Mouse (Mus musculus) MEL (cell line): ENCODE results near the gene Tmem63a. TPM values are rescaled to one million over a fixed set of nuclear protein-coding genes. Genes with fewer than 3 reads are reported as not detected.

Experiments
- DNase-seq: peaks from one replicate; pipeline ENCODE4 v3.0.0; 2011; ENCODE audit warnings: low read depth, low spot score
- H3K27ac ChIP-seq: 2 replicates; pipeline ENCODE4 v1.5.1; 2012; ENCODE audit warnings: low read depth, mild to moderate bottlenecking, control low read depth, low read length, moderate library complexity; ENCODE audit not compliant: control insufficient read depth
- H3K27me3 ChIP-seq, 2 experiments: fragments of 150-350 bp in 1 of 2; sonication (generic) in 1 of 2; 2 replicates each; pipeline ENCODE4 v1.6.1; 2012; ENCODE audit warnings: low read length in 2 of 2, mild to moderate bottlenecking in 2 of 2, improper control_type of control experiment in 1 of 2, moderate library complexity in 1 of 2; ENCODE audit not compliant: insufficient read depth in 2 of 2, control insufficient read depth in 1 of 2
- H3K36me3 ChIP-seq, 2 experiments: 2 replicates each; pipeline ENCODE4 v1.6.1; 2012 to 2014; ENCODE audit warnings: low read length in 2 of 2, improper control_type of control experiment in 1 of 2, inconsistent platforms in 1 of 2, mild to moderate bottlenecking in 1 of 2; ENCODE audit not compliant: insufficient read depth in 2 of 2, control insufficient read depth in 1 of 2
- H3K4me1 ChIP-seq, 2 experiments: fragments of 150-350 bp in 1 of 2; sonication (generic) in 1 of 2; 2 replicates each; pipeline ENCODE4 v1.6.1; 2012; ENCODE audit warnings: low read length in 2 of 2, improper control_type of control experiment in 1 of 2, mild to moderate bottlenecking in 1 of 2; ENCODE audit not compliant: insufficient read depth in 2 of 2, control insufficient read depth in 1 of 2
- H3K4me3 ChIP-seq, 2 experiments: fragments of 150-350 bp in 1 of 2; sonication (generic) in 1 of 2; 2 replicates each; pipeline ENCODE4 v1.5.1; 2012; ENCODE audit warnings: low read depth in 2 of 2, low read length in 2 of 2, mild to moderate bottlenecking in 2 of 2, moderate library complexity in 2 of 2, control low read depth in 1 of 2, improper control_type of control experiment in 1 of 2; ENCODE audit not compliant: control insufficient read depth in 1 of 2, insufficient read depth in 1 of 2
- H3K79me2 ChIP-seq: 2 replicates; pipeline ENCODE4 v1.6.1; 2012; ENCODE audit warnings: mild to moderate bottlenecking, low read length, moderate library complexity; ENCODE audit not compliant: control insufficient read depth, poor library complexity, insufficient read depth
- H3K9ac ChIP-seq: 2 replicates; pipeline ENCODE4 v1.6.1; 2012; ENCODE audit warnings: low read depth, mild to moderate bottlenecking, control low read depth, low read length, moderate library complexity; ENCODE audit not compliant: control insufficient read depth, poor library complexity, severe bottlenecking
- H3K9me3 ChIP-seq: fragments of 150-350 bp; sonication (generic); replicated peaks from 2 replicates; pipeline ENCODE4 v1.6.1; 2012; ENCODE audit warnings: mild to moderate bottlenecking, low read length, improper control_type of control experiment, moderate library complexity; ENCODE audit not compliant: insufficient read depth
- BHLHE40 ChIP-seq: IDR thresholded peaks from 2 replicates; pipeline ENCODE4 v1.6.1; 2012; ENCODE audit warnings: low read depth, mild to moderate bottlenecking, inconsistent platforms, low read length, improper control_type of control experiment, borderline replicate concordance
- CHD1 ChIP-seq: IDR thresholded peaks from 2 replicates; pipeline ENCODE4 v1.6.1; 2012; ENCODE audit warnings: low read depth, mild to moderate bottlenecking, inconsistent platforms, low read length, improper control_type of control experiment
- CHD2 ChIP-seq: IDR thresholded peaks from 2 replicates; pipeline ENCODE4 v1.6.1; 2011; ENCODE audit warnings: low read length, improper control_type of control experiment
- E2F4 ChIP-seq: IDR thresholded peaks from 2 replicates; pipeline ENCODE4 v1.6.1; 2011; ENCODE audit warnings: low read depth, low read length, improper control_type of control experiment, borderline replicate concordance
- GATA1 ChIP-seq: IDR thresholded peaks from 2 replicates; pipeline ENCODE4 v1.6.1; 2011; ENCODE audit warnings: low read depth, low read length, improper control_type of control experiment
- MAFK ChIP-seq: IDR thresholded peaks from 2 replicates; pipeline ENCODE4 v1.6.1; 2011; ENCODE audit warnings: low read depth, mild to moderate bottlenecking, low read length, improper control_type of control experiment, borderline replicate concordance
- MYB ChIP-seq: IDR thresholded peaks from 2 replicates; pipeline ENCODE4 v1.6.1; 2011; ENCODE audit warnings: mild to moderate bottlenecking, low read depth, low read length, improper control_type of control experiment
- NELFE ChIP-seq: IDR thresholded peaks from 2 replicates; pipeline ENCODE4 v1.6.1; 2011; ENCODE audit warnings: low read depth, low read length, improper control_type of control experiment
- NRF1 ChIP-seq: IDR thresholded peaks from 2 replicates; pipeline ENCODE4 v1.6.1; 2014; ENCODE audit warnings: low read depth, mild to moderate bottlenecking, inconsistent platforms, low read length, improper control_type of control experiment, moderate library complexity; ENCODE audit not compliant: poor library complexity, insufficient read depth, severe bottlenecking
- POLR2A ChIP-seq, 2 experiments: IDR thresholded peaks; 2 replicates each; pipeline ENCODE4 v1.6.1; 2011 to 2012; ENCODE audit warnings: low read length in 2 of 2, mild to moderate bottlenecking in 2 of 2, control low read depth in 1 of 2, improper control_type of control experiment in 1 of 2, low read depth in 1 of 2, moderate library complexity in 1 of 2; ENCODE audit not compliant: control insufficient read depth in 1 of 2, insufficient read depth in 1 of 2, poor library complexity in 1 of 2
- POLR2AphosphoS2 ChIP-seq: IDR thresholded peaks from 2 replicates; pipeline ENCODE4 v1.6.1; 2011; ENCODE audit warnings: low read length, improper control_type of control experiment
- POLR2AphosphoS5 ChIP-seq: IDR thresholded peaks from 2 replicates; pipeline ENCODE4 v1.6.1; 2012; ENCODE audit warnings: low read depth, borderline replicate concordance, mild to moderate bottlenecking, inconsistent platforms, low read length, moderate library complexity, mixed read lengths
- SMC3 ChIP-seq: IDR thresholded peaks from 2 replicates; pipeline ENCODE4 v1.6.1; 2011; ENCODE audit warnings: low read depth, low read length, improper control_type of control experiment
- TBP ChIP-seq: IDR thresholded peaks from 2 replicates; pipeline ENCODE4 v1.8.0; 2011; ENCODE audit warnings: low read depth, low read length, improper control_type of control experiment
- TCF12 ChIP-seq: IDR thresholded peaks from 2 replicates; pipeline ENCODE4 v1.6.1; 2014; ENCODE audit warnings: low read depth, mild to moderate bottlenecking, inconsistent platforms, low read length, improper control_type of control experiment, moderate library complexity
- UBTF ChIP-seq: IDR thresholded peaks from 2 replicates; pipeline ENCODE4 v1.6.1; 2012; ENCODE audit warnings: low read depth, mild to moderate bottlenecking, inconsistent platforms, low read length, improper control_type of control experiment, moderate library complexity, borderline replicate concordance; ENCODE audit not compliant: insufficient read depth
- ZC3H11A ChIP-seq: IDR thresholded peaks from 2 replicates; pipeline ENCODE4 v1.6.1; 2012; ENCODE audit warnings: low read depth, mild to moderate bottlenecking, inconsistent platforms, low read length, improper control_type of control experiment
- ZMIZ1 ChIP-seq: IDR thresholded peaks from 2 replicates; pipeline ENCODE4 v1.6.1; 2012; ENCODE audit warnings: low read depth, mild to moderate bottlenecking, inconsistent platforms, low read length, improper control_type of control experiment, moderate library complexity
- ZNF384 ChIP-seq: IDR thresholded peaks from 2 replicates; pipeline ENCODE4 v1.6.1; 2012; ENCODE audit warnings: low read depth, mild to moderate bottlenecking, inconsistent platforms, low read length, improper control_type of control experiment
- polyA plus RNA-seq, 2 experiments: library from polyadenylated mRNA; stranded (reverse) in 1 of 2; unstranded in 1 of 2; fragments of >175 nt in 1 of 2; fragments of >200 nt in 1 of 2; gene quantifications; 2 replicates each; pipeline versions ENCODE4 v1.2.1 to v1.2.4; 2012; ENCODE audit warnings: low replicate concordance in 2 of 2, low read depth in 1 of 2; ENCODE audit not compliant: insufficient read length in 2 of 2, insufficient read depth in 1 of 2, missing spikeins in 1 of 2
- total RNA-seq: library from RNA; depleted of rRNA; stranded (reverse); fragments of 300-350 nt; gene quantifications from 2 replicates; pipeline ENCODE4 v1.2.3, GENCODE M21; 2012

The Tmem63a gene
- total and polyA plus RNA-seq, 3 experiments: 7.7 to 12.8 TPM; not detected in 1

GRCm38 (mm10) chr1:181014731-181015500 lies 72.8 kb downstream of the Tmem63a start:
- Histone ChIP-seq H3K27ac (no peak overlapping the region), H3K9ac (no peak overlapping the region), H3K4me3 (no peak overlapping the region), H3K27me3 (peaks cover 2 to 6% of the 10 kb centered on the region in 2 experiments; a peak in 3 of 4 replicates), H3K79me2 (no peaks in the 10 kb centered on the region), H3K36me3 (no peaks in the 10 kb centered on the region), H3K9me3 (no peaks in the 10 kb centered on the region), H3K4me1 (no peaks in the 10 kb centered on the region)
- no peak for DNase-seq
- no peak for TF ChIP-seq E2F4
- TF ChIP-seq ZMIZ1: no peak
- TF ChIP-seq MAFK: no peak
- TF ChIP-seq NELFE: no peak
- TF ChIP-seq TCF12: no peak
- TF ChIP-seq CHD2: no peak
- no peak for TF ChIP-seq UBTF
- no peak for TF ChIP-seq NRF1
- no peak for TF ChIP-seq MYB
- no peak for TF ChIP-seq BHLHE40
- no peak for TF ChIP-seq POLR2AphosphoS5
- TF ChIP-seq SMC3: no peak
- TF ChIP-seq ZNF384: no peak
- TF ChIP-seq POLR2AphosphoS2: no peak
- no peak for TF ChIP-seq ZC3H11A

- Histone ChIP-seq H3K27me3 (peaks cover 2 to 6% of the 10 kb centered on the region in 2 experiments; a peak in 3 of 4 replicates), H3K27ac (no peak overlapping the region), H3K4me1 (no peaks in the 10 kb centered on the region), H3K36me3 (no peaks in the 10 kb centered on the region), H3K9me3 (no peaks in the 10 kb centered on the region), H3K4me3 (no peak overlapping the region), H3K79me2 (no peaks in the 10 kb centered on the region), H3K9ac (no peak overlapping the region)
- DNase-seq: no peak
- TF ChIP-seq GATA1: no peak
- no peak for TF ChIP-seq POLR2AphosphoS2
- TF ChIP-seq UBTF: no peak
- TF ChIP-seq POLR2A (IDR thresholded peaks at IDR 0.05; ENCODE audit: control insufficient read depth in 1 of 2, insufficient read depth in 1 of 2, low read depth in 1 of 2, low read length in 2 of 2, poor library complexity in 1 of 2): no peak
- no peak for TF ChIP-seq TBP
- TF ChIP-seq BHLHE40: no peak
- TF ChIP-seq CHD1: no peak
Measured at GRCm38 (mm10) chr1:181015558-181015957, 73.4 kb downstream of the Tmem63a start.
